ENCODE assay signal across 8 mouse cellular contexts in genomic region chr5:114467430-114467829, GRCm38 (mm10). TPM values are rescaled to one million over a fixed set of nuclear protein-coding genes. Genes with fewer than 3 reads are reported as not detected.
DNase-seq lines count a peak whose midpoint lies in the region; ATAC-seq and TF ChIP-seq lines count a peak whose summit lies in the region.

No protein-coding gene starts in this region.

- no peaks in the 10 kb centered on the region for H3K27me3 ChIP-seq in kidney, adult 2 months (replicated peaks; ENCODE audit: control insufficient read depth, insufficient read depth, low read length)
- 0 out of 2 replicates have a peak, but pooled peaks cover 5% of the 10 kb centered on the region for H3K27me3 ChIP-seq in limb, embryonic 12.5 days
- H3K27me3 ChIP-seq in midbrain, embryonic 14.5 days (ENCODE audit: control insufficient read depth, insufficient read depth, low read length), result 0 out of 2 replicates have a peak, but pooled peaks cover 8% of the 10 kb centered on the region
- no peaks in the 10 kb centered on the region for H3K27me3 ChIP-seq in thymus, adult 2 months (ENCODE audit: control insufficient read depth, insufficient read depth, low read length)

- H3K27ac ChIP-seq in kidney, adult 2 months (ENCODE audit: insufficient read depth, low read depth, low read length), result no peak overlapping the region
- H3K27ac ChIP-seq in limb, embryonic 12.5 days, result peak overlapping the region; percentile 66
- peak overlapping the region; percentile 89 for H3K27ac ChIP-seq in midbrain, embryonic 14.5 days (replicated peaks; ENCODE audit: low read depth, low read length)
- H3K27ac ChIP-seq in thymus, adult 2 months (ENCODE audit: control insufficient read depth, insufficient read depth, low read length), result no peak overlapping the region

- no peak for TF ChIP-seq POLR2A in kidney, adult 2 months (IDR thresholded peaks at IDR 0.05; ENCODE audit: low read depth, low read length)
- no peak for TF ChIP-seq POLR2A in thymus, adult 2 months (IDR thresholded peaks at IDR 0.05; ENCODE audit: control insufficient read depth, extremely low read depth, insufficient read depth, low read length, poor library complexity)

- H3K9ac ChIP-seq in limb, embryonic 12.5 days (replicated peaks), result peak overlapping the region; percentile 58
- H3K9ac ChIP-seq in midbrain, embryonic 14.5 days (replicated peaks; ENCODE audit: low read length), result peak overlapping the region; percentile 40; the same call in 1 of the 2 replicates

- peak; percentile 73 for DNase-seq in adrenal gland, adult 2 months
- peak; percentile 96 for DNase-seq in embryo, embryonic 9.5 days (ENCODE audit: extremely low spot score)
- DNase-seq in heart, adult 9 months (ENCODE audit: low spot score in 2 of 2), result peak; percentile 36 to 44
- DNase-seq in kidney, adult 2 months, result peak; percentile 64
- peak; percentile 95 for DNase-seq in midbrain, embryonic 14.5 days
- DNase-seq in telencephalon, adult 2 months (ENCODE audit: low read depth, low spot score), result peak; percentile 28
- no peak for DNase-seq in thymus, adult 2 months

- no peak for TF ChIP-seq CTCF in kidney, adult 2 months (conservative IDR thresholded peaks at IDR 0.05; ENCODE audit: insufficient read depth, insufficient read length, low read depth, low read length)
- no peak for TF ChIP-seq CTCF in thymus, adult 2 months (IDR thresholded peaks at IDR 0.05; ENCODE audit: borderline replicate concordance, control insufficient read depth, extremely low read depth, insufficient read depth, low read length, poor library complexity)

- no peak overlapping the region for H3K4me3 ChIP-seq in kidney, adult 2 months (ENCODE audit: insufficient read depth, low read depth, low read length)
- peak overlapping the region; percentile 32 for H3K4me3 ChIP-seq in limb, embryonic 12.5 days (replicated peaks)
- peak overlapping the region; percentile 17 for H3K4me3 ChIP-seq in midbrain, embryonic 14.5 days (replicated peaks; ENCODE audit: low read depth, low read length)
- H3K4me3 ChIP-seq in thymus, adult 2 months (ENCODE audit: control insufficient read depth, insufficient read depth, low read length), result no peak overlapping the region

- peaks cover 8% of the 10 kb centered on the region; the same call in 1 of the 2 replicates for H3K9me3 ChIP-seq in limb, embryonic 12.5 days
- no peaks in the 10 kb centered on the region for H3K9me3 ChIP-seq in midbrain, embryonic 14.5 days (ENCODE audit: control insufficient read depth, low read length)

- ATAC-seq in limb, embryonic 12.5 days (ENCODE audit: insufficient number of reproducible peaks, insufficient read depth, low FRiP score, low TSS enrichment, low read depth), result no peak
- peak; percentile 87 for ATAC-seq in midbrain, embryonic 14.5 days (ENCODE audit: low FRiP score, low TSS enrichment)

- H3K4me1 ChIP-seq in kidney, adult 2 months (ENCODE audit: control insufficient read depth, insufficient read depth, low read length), result 0 out of 2 replicates have a peak, but pooled peaks cover 3% of the 10 kb centered on the region
- peaks cover 26% of the 10 kb centered on the region for H3K4me1 ChIP-seq in limb, embryonic 12.5 days (replicated peaks)
- peaks cover 30% of the 10 kb centered on the region for H3K4me1 ChIP-seq in midbrain, embryonic 14.5 days (ENCODE audit: control insufficient read depth, insufficient read depth, low read length)
- H3K4me1 ChIP-seq in thymus, adult 2 months (replicated peaks; ENCODE audit: control insufficient read depth, insufficient read depth, low read length), result peaks cover 34% of the 10 kb centered on the region

- H3K4me2 ChIP-seq in limb, embryonic 12.5 days, result peak overlapping the region; percentile 60
- H3K4me2 ChIP-seq in midbrain, embryonic 14.5 days (ENCODE audit: low read length), result peak overlapping the region; percentile 48

- no peaks in the 10 kb centered on the region for H3K36me3 ChIP-seq in kidney, adult 2 months (ENCODE audit: control insufficient read depth, insufficient read depth, low read length)
- H3K36me3 ChIP-seq in limb, embryonic 12.5 days, result no peaks in the 10 kb centered on the region
- H3K36me3 ChIP-seq in midbrain, embryonic 14.5 days (ENCODE audit: control insufficient read depth, insufficient read depth, low read length), result no peaks in the 10 kb centered on the region
- H3K36me3 ChIP-seq in thymus, adult 2 months (ENCODE audit: control insufficient read depth, insufficient read depth, low read length), result no peaks in the 10 kb centered on the region

- WGBS in kidney, adult 2 months, result 4% methylated on average over 13 of the region's 13 CpGs
- WGBS in limb, embryonic 12.5 days, result under 1% methylated on average over 8 of the region's 13 CpGs
- WGBS in midbrain, embryonic 14.5 days, result 0% methylated on average over 13 of the region's 13 CpGs
- 56% methylated on average over 12 of the region's 13 CpGs for WGBS in thymus, adult 2 months

RNA-seq across cellular contexts. Expression of gene Mvk, which starts 23.4 kb away (rescaled TPM):
- total RNA-seq in adrenal gland, adult 2 months (2021), result 10 to 100 TPM; 32.6 to 34.0 TPM
- polyA plus RNA-seq in adrenal gland, adult 2 months (2012; rRNA removed), result 60.4 and 73.3 TPM in 2 replicates
- polyA plus RNA-seq in kidney, adult 2 months (2012; rRNA removed), result 25.2 and 27.0 TPM in 2 replicates
- polyA plus RNA-seq in limb, embryonic 12.5 days (2016; fragmentation: Nextera tagmentation; extraction: Ambion mirVana), result 37.5 and 40.1 TPM in 2 replicates
- 58.7 and 72.0 TPM in 2 replicates for polyA plus RNA-seq in midbrain, embryonic 14.5 days (2014; fragmentation: Nextera tagmentation; extraction: Ambion mirVana)
- 20.8 and 25.9 TPM in 2 replicates for polyA plus RNA-seq in thymus, adult 2 months (2012; rRNA removed)

RNA-seq across cellular contexts. Expression of gene Mmab, which starts 23.6 kb away (rescaled TPM):
- total RNA-seq in adrenal gland, adult 2 months (2021), result 10 to 100 TPM; 21.2 to 23.1 TPM
- polyA plus RNA-seq in adrenal gland, adult 2 months (2012; rRNA removed), result 27.4 and 37.4 TPM in 2 replicates
- polyA plus RNA-seq in kidney, adult 2 months (2012; rRNA removed), result 16.9 and 18.7 TPM in 2 replicates
- 36.0 and 39.9 TPM in 2 replicates for polyA plus RNA-seq in limb, embryonic 12.5 days (2016; fragmentation: Nextera tagmentation; extraction: Ambion mirVana)
- polyA plus RNA-seq in midbrain, embryonic 14.5 days (2014; fragmentation: Nextera tagmentation; extraction: Ambion mirVana), result 18.2 and 26.3 TPM in 2 replicates
- 13.5 and 15.1 TPM in 2 replicates for polyA plus RNA-seq in thymus, adult 2 months (2012; rRNA removed)

Comparison
In these comparisons a context has a peak if more than half of its experiments do, and no peak if none do; other contexts are left out.
1. H3K27ac ChIP-seq: peak in limb, embryonic 12.5 days (single experiment) and midbrain, embryonic 14.5 days (single experiment); none in kidney, adult 2 months (single experiment) and thymus, adult 2 months (single experiment).
2. H3K4me3 ChIP-seq: peak in limb, embryonic 12.5 days (single experiment) and midbrain, embryonic 14.5 days (single experiment); none in kidney, adult 2 months (single experiment) and thymus, adult 2 months (single experiment).